Mouse (Mus musculus) heart, postnatal 25 days (tissue): ENCODE data around the gene Carnmt1. TPM values are rescaled to one million over a fixed set of nuclear protein-coding genes. Genes with fewer than 3 reads are reported as not detected.
A peak's percentile ranks its signal among the peaks of the same experiment; 100 is the strongest.

Experiments
- DNase-seq: peaks from one replicate; pipeline ENCODE4 v3.0.0; 2022; ENCODE audit warnings: low spot score
- intact Hi-C: fragments of 180-260 bp; cut with DNase I; formaldehyde crosslinking; loops from one replicate; pipeline ENCODE4 v1.15.1; 2025
- total RNA-seq, 2 experiments: library from RNA; stranded (reverse); gene quantifications; 2 replicates each; pipeline ENCODE4 v1.2.3; 2021

The Carnmt1 gene
- 10 to 100 TPM; 31.0 to 33.3 TPM for total RNA-seq

- intact Hi-C loops = loop anchor here (5.0 kb wide), 2 partner anchors 38 to 42 kb away; partner anchors contain the start of genes D030056L22Rik, Nmrk1 and Ostf1
- peak; percentile 98 for DNase-seq
These were observed at the start of gene Carnmt1 for GRCm38 (mm10) chr19:18670608-18671007. Carnmt1 (plus strand) TSS chr19:18670764.

DNA sequence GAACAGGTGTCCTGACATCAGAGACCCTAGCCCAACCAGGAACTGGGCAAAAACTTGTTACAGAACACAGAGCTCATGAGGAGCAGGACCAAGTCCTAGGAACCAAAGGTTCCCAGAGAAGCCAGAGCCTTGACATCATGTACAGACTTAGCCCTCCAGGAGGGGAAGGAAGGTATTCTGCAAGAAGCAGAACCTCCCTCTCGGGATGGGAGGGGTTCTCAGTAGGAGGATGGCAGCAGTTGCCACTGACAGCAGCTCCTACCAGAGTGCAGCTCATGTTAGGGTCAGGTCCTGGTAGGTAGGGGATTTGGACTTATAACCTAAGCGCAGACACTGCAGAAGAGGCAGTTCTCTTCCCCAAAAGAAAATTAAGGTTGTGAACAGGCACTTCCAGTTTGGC is 46.7 kb upstream of the Carnmt1 start:
- DNase-seq = no peak
- intact Hi-C loops = no loop called here

GRCm38 (mm10) chr19:18629589-18629988 is 41.0 kb upstream of the Carnmt1 start:
- intact Hi-C loops = no loop called here
- no peak for DNase-seq

DNA sequence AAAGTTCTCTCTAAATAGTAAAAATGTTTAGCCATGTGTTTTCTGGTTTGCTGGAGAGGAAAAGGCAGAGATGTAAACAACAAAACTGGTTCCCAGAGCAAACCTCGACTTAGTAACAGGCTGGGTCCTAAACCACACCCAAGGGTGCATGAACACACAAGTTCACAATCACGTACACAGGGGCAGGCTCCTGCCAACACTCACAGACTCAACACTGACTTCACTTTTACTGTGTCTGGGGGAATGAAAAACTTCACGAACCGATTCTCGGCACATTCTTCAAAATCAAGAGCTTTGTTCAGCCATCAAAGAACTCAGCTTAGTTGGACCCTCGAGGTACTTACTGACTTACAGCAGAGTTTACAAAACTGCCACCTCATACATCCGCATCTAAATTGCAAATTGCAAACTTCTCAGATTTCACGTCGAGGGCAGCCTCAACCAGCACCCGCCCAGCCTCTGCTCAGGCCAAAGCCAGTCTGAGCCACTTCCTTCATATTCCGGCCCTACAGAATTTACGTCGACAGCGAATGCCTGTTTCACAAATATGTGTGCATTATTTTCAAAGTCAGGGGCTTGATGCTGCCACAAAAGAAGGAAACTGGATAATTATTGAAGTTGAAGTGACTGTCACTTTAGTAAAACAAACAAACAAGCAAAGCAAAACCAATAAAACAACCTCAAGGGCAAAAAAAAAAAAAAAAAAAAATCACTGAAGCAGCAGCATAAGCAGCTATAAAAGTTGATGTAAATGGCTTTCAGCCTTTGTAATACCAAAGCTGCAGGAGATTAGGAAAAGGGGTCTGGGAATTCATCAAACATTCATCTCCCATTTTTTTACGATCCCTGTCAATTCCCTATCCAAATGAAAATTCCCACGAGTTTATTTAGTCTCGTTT is 40.1 kb upstream of the Carnmt1 start:
- no peak for DNase-seq
- intact Hi-C loops = loop anchor here (2.0 to 5.0 kb wide), 3 partner anchors 14 to 42 kb away; partner anchors contain the start of gene Carnmt1

- DNase-seq = peak; percentile 68
- intact Hi-C loops = loop anchor here (2.0 to 5.0 kb wide), 3 partner anchors 14 to 41 kb away; partner anchors contain the start of gene Carnmt1
These were observed 39.4 kb upstream of the Carnmt1 start for GRCm38 (mm10) chr19:18631161-18631643.

- peak; percentile 97 for DNase-seq
- intact Hi-C loops = loop anchor here (2.0 to 5.0 kb wide), 3 partner anchors 15 to 41 kb away; partner anchors contain the start of gene Carnmt1
These were observed 38.8 kb upstream of the Carnmt1 start, which contains the start of the genes Ostf1 and Nmrk1 for GRCm38 (mm10) chr19:18631644-18632219. Ostf1 (minus strand) TSS chr19:18631823. Nmrk1 (plus strand) TSS chr19:18631950.

DNA sequence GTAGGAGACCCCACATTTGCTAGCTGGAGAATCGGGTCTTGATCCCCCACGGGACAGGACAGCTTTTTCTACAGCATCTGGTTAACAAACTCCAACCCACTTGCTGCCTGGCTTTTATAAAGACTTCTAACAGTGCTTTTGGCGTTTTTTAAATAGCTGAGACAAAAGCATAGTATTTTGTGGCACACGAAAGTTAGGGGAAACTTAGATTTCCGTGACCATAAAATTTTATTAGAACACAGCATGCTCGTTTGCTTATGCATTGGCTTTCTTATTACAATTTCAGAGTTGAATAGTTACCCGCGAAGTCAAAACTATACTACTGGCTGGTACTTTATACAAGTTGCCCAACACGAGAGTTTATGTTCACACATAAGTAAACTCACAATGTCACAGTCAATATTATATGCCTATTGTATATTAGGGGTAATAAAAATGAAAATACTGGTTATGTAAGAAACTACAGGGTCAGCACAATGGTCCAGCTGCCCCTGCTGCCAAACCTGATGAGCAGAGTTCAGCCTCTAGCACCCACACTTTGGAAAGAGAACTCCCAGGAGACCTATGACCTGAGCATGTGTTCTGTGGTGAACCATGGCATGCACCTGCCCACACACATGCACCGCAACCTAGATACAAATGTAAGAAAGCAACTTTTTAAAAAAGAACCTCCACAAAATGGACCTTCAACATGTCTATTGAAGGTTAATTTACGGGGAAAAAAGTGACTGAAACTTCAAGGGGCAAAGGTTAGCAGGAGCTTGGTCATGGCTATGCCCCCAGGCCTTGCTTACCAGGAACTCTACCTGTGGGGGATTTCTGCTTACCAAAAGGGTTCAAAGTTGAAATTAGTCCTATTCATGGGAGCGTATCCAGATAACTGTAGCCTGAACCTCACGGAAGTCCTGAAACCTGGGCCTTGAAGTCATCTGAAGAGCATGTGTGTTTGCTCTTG is 38.1 kb upstream of the Carnmt1 start:
- DNase-seq = no peak
- intact Hi-C loops = loop anchor here (5.0 kb wide), 2 partner anchors 40 kb away; partner anchors contain the start of gene Carnmt1

DNA sequence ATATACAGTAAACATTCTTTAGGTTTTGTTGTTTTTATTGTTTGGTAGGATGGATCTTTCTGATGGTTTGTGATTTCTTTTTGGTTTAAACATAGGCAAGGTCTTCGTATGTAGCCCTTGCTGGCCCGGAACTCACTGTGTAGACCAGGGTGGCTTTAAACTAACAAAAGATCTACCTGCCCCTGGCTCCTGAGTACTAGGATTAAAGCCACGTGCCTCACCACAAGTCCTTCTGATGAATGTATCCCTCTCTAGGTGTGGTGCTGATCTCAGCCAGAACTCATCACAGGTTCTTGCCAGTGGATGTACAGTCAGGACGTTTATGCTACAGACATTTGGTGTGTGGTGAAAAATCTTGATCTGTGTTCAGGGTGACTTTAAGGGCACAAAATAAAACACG is 32.6 kb upstream of the Carnmt1 start:
- no peak for DNase-seq

DNA sequence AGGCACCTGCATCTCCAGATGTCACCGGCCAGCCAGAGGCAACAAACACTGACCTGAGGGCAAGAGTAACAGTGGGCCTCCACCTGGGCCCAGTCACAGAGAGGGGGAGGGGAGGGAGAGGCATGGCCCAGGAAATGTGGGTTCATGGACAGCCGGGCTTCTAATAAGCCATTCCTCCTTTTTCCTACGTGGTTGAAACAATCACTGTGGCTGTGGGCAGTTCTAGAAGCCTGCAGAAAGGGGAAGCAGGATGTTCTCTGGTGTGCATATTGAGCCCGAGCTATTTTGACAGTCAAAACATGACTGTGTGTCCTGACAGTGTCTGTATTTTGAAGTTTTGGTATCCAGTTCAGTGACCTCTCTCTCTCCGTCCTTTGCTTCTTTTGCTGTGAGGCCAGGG is 31.6 kb upstream of the Carnmt1 start:
- intact Hi-C loops = loop anchor here (5.0 kb wide), 1 partner anchor 78 kb away; no protein-coding TSS in a partner anchor
- no peak for DNase-seq

More for the DNA sequence above, 32.6 kb upstream of the Carnmt1 start:
- intact Hi-C loops = loop anchor here (5.0 kb wide), 1 partner anchor 79 kb away; no protein-coding TSS in a partner anchor

- intact Hi-C loops = loop anchor here (5.0 kb wide), 1 partner anchor 78 kb away; no protein-coding TSS in a partner anchor
- no peak for DNase-seq
These were observed 31.0 kb upstream of the Carnmt1 start for GRCm38 (mm10) chr19:18639552-18639951.

GRCm38 (mm10) chr19:18641001-18641400 is 29.6 kb upstream of the Carnmt1 start:
- intact Hi-C loops = no loop called here
- DNase-seq = no peak

DNA sequence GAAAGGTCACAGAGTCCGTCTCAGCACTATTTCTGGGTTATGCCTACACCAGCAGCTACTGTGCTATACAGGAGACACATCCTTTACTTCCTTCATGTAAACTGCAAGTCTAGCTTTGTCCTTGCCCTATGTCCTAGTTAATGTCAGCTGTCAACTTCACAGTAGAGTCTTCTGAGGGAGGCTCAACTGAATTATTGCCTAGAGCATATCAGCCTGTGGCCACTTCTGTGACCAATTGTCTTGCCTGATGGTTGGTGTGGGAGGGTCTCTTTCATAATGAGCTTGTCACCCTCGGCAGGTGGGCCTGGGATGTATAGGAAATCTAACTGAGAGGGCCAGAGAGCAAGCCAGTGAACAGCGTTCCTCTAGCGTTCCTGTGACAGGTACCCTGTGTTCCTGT is 27.2 kb upstream of the Carnmt1 start:
- intact Hi-C loops = no loop called here
- no peak for DNase-seq

GRCm38 (mm10) chr19:18644084-18644483 is 26.5 kb upstream of the Carnmt1 start:
- intact Hi-C loops = no loop called here
- no peak for DNase-seq

DNA sequence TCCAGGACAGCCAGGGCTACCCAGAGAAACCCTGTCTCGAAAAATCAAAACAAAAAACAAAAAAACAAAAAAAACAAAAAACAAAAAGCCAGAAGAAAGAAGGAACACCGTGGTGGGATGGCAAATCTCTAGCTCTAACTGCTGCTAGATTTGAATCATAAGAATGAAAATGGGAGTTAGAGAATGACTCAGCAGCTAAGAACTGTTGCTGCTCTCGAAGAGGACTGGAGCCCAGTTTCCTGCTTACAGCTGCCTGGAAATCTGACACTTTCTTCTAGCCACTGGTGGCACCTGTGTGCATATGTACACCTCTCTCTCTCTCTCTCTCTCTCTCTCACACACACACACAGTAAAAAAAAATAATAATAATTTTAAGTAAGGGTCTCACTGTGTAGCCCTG is 24.2 kb upstream of the Carnmt1 start:
- intact Hi-C loops = no loop called here
- DNase-seq = no peak

GRCm38 (mm10) chr19:18646853-18647420 is 23.6 kb upstream of the Carnmt1 start:
- intact Hi-C loops = no loop called here

GRCm38 (mm10) chr19:18647775-18648557 is 22.6 kb upstream of the Carnmt1 start:
- DNase-seq = no peak
- intact Hi-C loops = no loop called here

More at GRCm38 (mm10) chr19:18646853-18647420, 23.6 kb upstream of the Carnmt1 start:
- no peak for DNase-seq

DNA sequence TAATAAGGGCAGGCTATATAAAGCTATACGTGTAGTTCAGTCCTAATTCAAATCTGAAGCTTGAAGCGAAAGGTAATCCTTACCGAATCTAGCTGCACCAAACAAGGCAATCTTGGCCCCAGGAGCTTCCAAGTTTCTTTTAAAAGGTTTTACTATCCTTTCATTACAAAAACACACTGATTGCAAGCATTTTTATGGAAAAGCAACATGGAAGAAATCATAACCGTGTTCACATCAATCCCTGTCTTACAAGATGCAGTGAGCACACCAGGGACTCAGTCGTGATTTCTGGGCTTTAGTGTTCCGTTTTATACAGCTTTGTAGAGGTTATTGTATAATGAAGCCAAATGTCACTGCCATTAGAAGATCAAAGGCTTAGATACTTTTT is 22.0 kb upstream of the Carnmt1 start:
- DNase-seq = no peak
- intact Hi-C loops = no loop called here

DNA sequence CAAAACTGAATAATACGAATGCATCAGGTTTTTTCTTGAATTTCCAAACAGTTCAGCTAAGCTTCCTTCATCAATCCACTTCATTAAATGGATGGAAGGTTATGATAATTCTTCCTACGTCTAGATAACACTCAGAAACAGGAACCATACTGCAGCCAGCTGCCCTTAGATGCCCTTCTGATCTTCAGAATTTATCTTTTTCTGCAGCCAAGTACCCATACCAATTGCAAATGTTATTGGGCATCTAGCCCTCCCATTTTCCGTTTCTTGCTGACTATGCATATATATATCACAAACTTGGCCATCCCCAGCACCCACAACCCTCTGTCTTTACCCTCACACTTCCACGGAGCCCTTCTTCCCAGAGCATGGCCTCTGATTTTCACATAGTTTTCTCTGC is 20.6 kb upstream of the Carnmt1 start:
- DNase-seq = no peak
- intact Hi-C loops = no loop called here
